Mouse (Mus musculus) left cerebral cortex, adult 2 months (tissue): ENCODE measurements at regions not wholly inside any gene's neighbourhood (a gene's known extent, or its start where the extent isn't known, plus 50 kb on each side); places are given as distances from the start of the nearest gene placed in this dataset.

Source experiments
- DNase-seq, 2 experiments: peaks; one replicate each; pipeline ENCODE4 v3.0.0; 2021 to 2022; ENCODE audit warnings: low spot score in 2 of 2, mixed read lengths in 1 of 2; ENCODE audit errors: extremely low spot score in 1 of 2
- H3K27ac ChIP-seq: fragments of 200-600 bp; 2 replicates; pipeline ENCODE4 v1.8.1; 2022
- H3K4me3 ChIP-seq: fragments of 200-600 bp; 2 replicates; pipeline ENCODE4 v1.8.1; 2022
- CTCF ChIP-seq: fragments of 200-600 bp; IDR thresholded peaks from 2 replicates; pipeline ENCODE4 v1.8.1; 2022; ENCODE audit warnings: antibody characterized with exemption, mild to moderate bottlenecking, moderate library complexity
- intact Hi-C: fragments of 180-260 bp; cut with DNase I; formaldehyde crosslinking; loops from one replicate; pipeline ENCODE4 v1.15.1; 2025

GRCm38 (mm10) chr7:115216838-115217237, 473.3 kb downstream of the Insc start:
- H3K27ac ChIP-seq, result no peak overlapping the region
- intact Hi-C loops, result loop anchor here (1.0 to 2.0 kb wide), 3 partner anchors 294 to 823 kb away; no protein-coding TSS in a partner anchor
- TF ChIP-seq CTCF, result peak; percentile 90
- peak overlapping the region; percentile 32; the same call in 1 of the 2 replicates for H3K4me3 ChIP-seq
- DNase-seq, result peak; percentile 75 to 80

GRCm38 (mm10) chr7:115217255-115217654, 473.8 kb downstream of the Insc start:
- Histone ChIP-seq H3K4me3 (peak overlapping the region; percentile 32; the same call in 1 of the 2 replicates), H3K27ac (no peak overlapping the region)
- peak in 1 of 2 experiments; percentile 11 for DNase-seq
- TF ChIP-seq CTCF, result no peak
- intact Hi-C loops, result loop anchor here (2.0 kb wide), 2 partner anchors 294 to 816 kb away; no protein-coding TSS in a partner anchor

DNA sequence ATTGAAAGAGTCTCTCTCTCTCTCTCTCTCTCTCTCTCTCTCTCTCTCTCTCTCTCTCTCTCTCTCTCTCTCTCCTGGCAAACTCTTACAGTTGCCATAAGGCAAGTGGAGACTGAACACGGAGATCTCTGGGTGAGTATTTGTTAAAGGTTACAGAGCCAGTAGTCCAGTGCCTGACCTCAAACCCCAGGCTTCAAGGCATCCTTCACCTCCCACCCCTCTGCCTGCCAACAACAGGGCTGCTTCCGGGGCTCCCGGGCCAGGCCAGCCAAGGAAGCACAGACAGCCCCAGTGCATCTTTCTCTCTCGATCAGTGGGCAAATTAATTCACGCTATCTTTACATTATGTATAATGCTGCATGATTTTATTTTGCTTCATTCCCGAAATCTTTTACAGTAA, 474.2 kb downstream of the Insc start:
- Histone ChIP-seq H3K27ac (no peak overlapping the region), H3K4me3 (no peak overlapping the region)
- intact Hi-C loops, result loop anchor here (2.0 kb wide), 2 partner anchors 295 to 815 kb away; no protein-coding TSS in a partner anchor
- DNase-seq, result no peak
- TF ChIP-seq CTCF, result no peak

DNA sequence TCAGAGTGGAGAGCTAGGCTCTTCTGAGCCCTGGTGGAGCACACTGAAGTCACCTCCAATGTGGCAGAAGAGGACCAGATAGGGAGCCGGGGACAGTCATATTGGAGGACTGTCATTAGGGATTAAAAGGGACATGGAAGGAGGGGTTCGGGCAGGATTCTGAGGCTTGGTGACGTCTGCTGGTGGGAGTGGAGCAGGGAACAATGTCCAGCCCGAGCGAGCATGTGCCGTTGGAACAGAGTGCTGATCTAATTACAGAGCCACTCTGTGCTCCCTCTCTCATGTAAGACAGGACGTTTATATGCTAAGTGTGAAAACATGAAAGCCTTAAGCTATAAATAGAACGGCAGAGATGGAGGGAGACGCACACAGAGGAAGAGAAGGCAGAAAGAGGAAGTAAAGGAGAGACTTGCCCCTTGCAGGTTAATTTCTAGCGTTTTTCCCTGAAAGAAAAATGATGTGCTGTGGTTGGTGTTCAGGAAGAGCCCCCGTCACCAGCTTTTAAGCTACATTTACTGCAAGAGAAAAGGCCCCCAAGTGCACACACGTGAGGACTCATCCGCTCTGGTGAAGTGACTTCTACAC, 475.2 kb downstream of the Insc start:
- H3K27ac ChIP-seq, result no peak overlapping the region
- no peak overlapping the region for H3K4me3 ChIP-seq
- intact Hi-C loops, result no loop called here
- TF ChIP-seq CTCF, result no peak
- DNase-seq, result no peak

DNA sequence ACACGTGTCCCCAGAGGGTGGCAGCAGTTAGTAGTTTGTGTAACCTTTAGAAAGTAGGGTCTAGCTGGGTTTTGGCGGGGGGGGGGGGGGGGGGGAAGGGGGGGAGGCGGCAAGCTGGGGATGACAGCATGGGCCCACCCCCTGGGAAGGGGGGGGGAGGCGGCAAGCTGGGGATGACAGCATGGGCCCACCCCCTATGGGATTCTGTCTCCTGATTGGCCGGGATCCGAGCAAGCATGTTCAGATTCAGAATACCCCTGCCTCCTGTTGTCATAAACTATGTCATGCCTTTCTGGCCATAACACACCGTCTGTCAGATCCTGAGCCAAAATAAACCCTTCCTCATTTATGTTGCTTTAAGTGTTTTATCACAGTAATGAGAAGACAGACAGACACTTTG, 479.1 kb downstream of the Insc start:
- TF ChIP-seq CTCF, result no peak; the same call in 1 of the 2 replicates
- Histone ChIP-seq H3K27ac (no peak overlapping the region), H3K4me3 (no peak overlapping the region)
- DNase-seq, result no peak
- intact Hi-C loops, result no loop called here

DNA sequence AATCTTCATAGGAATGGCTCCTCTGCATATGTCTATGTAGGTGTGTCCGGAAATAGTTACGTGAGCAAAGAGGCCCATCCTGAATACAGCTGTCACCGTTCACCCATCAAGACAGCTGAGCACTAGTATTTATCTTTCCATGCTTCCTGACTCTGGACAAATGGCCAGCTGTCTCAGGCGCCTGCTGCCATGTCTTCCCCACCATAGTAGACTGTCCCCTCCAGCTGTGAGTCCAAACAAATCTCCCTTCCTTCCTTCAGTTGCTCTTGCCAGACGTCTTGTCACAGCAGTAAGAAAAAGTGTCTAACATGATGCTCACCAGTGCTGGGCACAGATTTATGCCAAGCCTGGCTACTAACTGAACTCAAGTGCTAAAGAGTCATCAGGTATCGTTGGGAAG, 487.0 kb downstream of the Insc start:
- no peak overlapping the region for H3K4me3 ChIP-seq
- no peak for TF ChIP-seq CTCF
- intact Hi-C loops, result no loop called here
- no peak for DNase-seq
- no peak overlapping the region for H3K27ac ChIP-seq

GRCm38 (mm10) chr7:115233850-115234436, 490.4 kb downstream of the Insc start:
- TF ChIP-seq CTCF, result no peak
- DNase-seq, result no peak

GRCm38 (mm10) chr7:115237131-115237530, 493.6 kb downstream of the Insc start:
- H3K4me3 ChIP-seq, result no peak overlapping the region
- intact Hi-C loops, result no loop called here
- TF ChIP-seq CTCF, result no peak
- DNase-seq, result no peak
- H3K27ac ChIP-seq, result no peak overlapping the region

More at GRCm38 (mm10) chr7:115233850-115234436, 490.4 kb downstream of the Insc start:
- Histone ChIP-seq H3K4me3 (no peak overlapping the region), H3K27ac (no peak overlapping the region)
- intact Hi-C loops, result no loop called here

DNA sequence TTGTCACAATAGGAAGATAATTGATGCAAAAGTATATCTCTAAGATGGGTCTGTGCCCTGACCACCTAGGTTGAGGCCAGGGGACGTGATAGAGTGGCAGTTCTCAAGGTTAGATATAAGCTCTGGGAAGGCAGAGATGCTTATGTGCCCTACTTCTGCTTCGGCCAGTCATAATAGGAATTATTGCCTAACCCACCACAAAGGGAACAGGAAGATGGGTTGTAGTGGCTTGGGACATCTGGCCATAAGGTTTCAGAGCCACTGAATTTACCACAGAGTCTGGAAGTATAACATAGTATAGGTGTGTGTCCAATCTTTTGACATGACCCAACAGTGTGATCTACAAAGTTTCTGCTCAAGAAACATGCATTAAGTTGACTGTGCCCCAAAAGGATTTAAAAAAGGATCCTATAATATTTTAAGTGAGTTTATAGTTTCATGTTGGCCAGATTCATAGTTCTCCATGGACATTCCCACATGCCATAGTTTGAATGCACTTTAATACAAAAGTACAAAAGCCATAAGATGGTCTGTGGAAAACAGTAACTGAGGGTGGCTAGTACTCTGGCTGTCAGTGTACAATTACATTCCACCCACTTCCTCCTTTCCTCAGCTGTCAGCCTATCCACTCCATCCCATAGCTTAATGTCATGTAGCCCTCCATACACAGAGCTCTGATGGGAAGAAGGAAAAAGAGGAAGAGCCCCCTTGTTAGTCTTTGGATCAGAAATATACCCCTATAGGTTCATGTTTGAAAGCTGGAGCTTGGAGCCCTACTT, 508.3 kb downstream of the Insc start:
- DNase-seq, result no peak
- no peak overlapping the region for H3K27ac ChIP-seq
- no peak for TF ChIP-seq CTCF
- intact Hi-C loops, result no loop called here
- H3K4me3 ChIP-seq, result no peak overlapping the region

DNA sequence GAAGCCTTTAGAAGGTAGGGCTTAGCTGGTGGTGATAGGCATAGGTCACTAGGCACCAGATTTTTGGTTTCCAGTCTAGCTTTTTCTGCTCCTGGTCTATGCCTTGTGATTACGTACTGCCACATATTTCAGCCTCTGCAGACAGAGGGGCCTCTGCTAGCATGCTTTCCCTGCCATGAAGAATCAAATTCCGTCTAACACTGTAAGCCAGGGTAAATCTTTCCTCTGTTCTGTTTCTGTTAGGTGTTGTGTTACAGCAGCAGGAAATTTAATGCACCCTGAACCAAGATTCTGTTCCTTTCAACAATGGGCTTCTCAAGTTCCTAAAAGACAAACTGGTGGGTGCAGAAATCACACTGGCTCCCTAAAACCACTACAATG, 508.9 kb downstream of the Insc start:
- no peak overlapping the region for H3K27ac ChIP-seq
- TF ChIP-seq CTCF, result no peak
- no peak overlapping the region for H3K4me3 ChIP-seq
- DNase-seq, result no peak
- intact Hi-C loops, result no loop called here

DNA sequence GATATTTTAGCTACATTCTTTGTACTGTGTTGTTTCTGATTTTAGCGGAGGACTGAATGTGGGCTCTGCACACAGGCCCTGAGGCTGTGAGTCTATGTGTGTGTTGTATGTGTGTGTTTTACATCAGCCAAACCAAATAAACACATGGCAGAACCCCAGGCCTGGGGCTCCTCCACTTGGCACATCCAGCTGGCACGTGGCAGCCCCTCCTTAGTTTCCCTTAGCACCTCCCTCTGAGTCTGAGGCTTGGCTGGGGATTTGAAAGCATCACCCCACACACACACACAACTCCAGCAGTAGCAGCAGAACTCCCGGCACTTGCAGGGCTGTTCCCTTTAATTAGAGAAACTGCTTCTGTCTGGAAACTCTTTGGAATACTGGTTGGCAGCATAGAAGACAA, 515.1 kb downstream of the Insc start:
- no peak overlapping the region for H3K27ac ChIP-seq
- no peak for DNase-seq
- no peak for TF ChIP-seq CTCF
- no peak overlapping the region for H3K4me3 ChIP-seq
- intact Hi-C loops, result no loop called here

- DNase-seq, result no peak
- TF ChIP-seq CTCF, result no peak
- H3K27ac ChIP-seq, result no peak overlapping the region
- intact Hi-C loops, result no loop called here
- H3K4me3 ChIP-seq, result no peak overlapping the region
Observed at GRCm38 (mm10) chr7:115263082-115263481, 519.6 kb downstream of the Insc start.
